Mouse (Mus musculus): ENCODE measurements at regions not wholly inside any gene's neighbourhood (a gene's known extent, or its start where the extent isn't known, plus 50 kb on each side); places are given as distances from the start of the nearest gene placed in this dataset.
"Not testable (repeated sequence)": the region's sequence is repeated elsewhere in the genome, so short reads cannot be mapped to it uniquely, and the experiment has no call there.

DNA sequence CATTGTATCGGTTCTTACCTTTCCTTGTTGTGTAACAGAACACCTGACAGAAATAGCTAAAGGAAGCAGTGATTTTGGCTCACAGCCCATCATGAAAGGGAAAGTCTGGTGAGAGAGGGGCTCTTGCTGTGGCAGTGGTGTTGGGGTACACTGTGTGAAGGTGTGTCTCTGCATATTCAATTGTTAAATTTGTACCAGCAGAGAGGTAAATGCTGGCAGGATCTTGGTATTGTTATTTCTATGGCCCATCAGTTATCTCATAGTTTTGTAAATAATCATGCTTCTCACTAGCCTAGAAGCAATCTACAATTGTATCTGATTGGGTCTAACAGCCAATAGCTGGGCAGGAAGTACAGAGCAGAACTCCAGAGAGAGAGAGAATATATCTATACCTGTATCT lies 95.7 kb downstream of the Mfap3l start:
- DNase-seq (ENCODE audit: low read depth): no peak

DNA sequence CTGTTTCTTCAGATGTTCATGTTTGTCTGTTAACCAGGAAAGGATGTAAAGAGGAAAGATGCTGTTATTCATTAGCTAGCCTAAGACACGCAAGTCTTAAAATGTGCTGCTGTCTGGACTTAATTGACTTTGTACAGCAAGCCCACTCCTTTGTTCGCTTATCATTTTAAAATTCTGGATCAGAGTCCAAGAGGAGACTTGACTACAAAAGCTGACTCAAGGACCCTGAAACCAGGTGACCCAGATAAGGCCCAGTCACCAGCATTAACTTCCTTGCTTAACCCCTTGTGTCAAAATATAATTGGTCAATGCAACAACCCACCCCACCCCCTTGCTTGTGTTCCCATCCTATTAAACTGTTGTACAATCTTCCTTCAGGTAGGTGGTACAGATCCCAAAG lies 99.9 kb downstream of the Mfap3l start:
- no peak for DNase-seq (ENCODE audit: low read depth)

- DNase-seq (ENCODE audit: low read depth): no peak
Observed at GRCm38 (mm10) chr8:60735961-60736360, 103.3 kb downstream of the Mfap3l start.

- DNase-seq (ENCODE audit: low read depth): no peak
Observed at GRCm38 (mm10) chr8:60736401-60736800, 103.8 kb downstream of the Mfap3l start.

- DNase-seq (ENCODE audit: low read depth): no peak
Observed at GRCm38 (mm10) chr8:60736913-60737312, 104.3 kb downstream of the Mfap3l start.

DNA sequence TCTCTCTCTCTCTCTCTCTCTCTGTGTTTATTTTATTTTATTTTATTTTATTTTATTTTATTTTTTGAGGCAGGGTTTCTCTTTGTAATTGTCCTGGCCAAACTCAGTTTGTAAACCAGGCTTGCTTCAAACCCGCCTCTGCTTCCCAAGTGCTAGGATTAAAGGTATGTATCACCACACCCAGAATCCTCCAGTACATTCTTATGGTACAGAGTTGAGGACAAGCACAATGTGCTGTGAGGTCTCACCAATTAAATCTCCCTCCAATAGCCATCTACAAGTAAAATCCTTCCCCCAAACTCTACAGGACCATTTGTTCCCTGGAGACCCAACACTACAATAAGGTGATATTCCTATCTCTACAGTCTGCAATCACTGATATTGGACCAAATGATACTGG lies 105.0 kb downstream of the Mfap3l start:
- DNase-seq (ENCODE audit: low read depth): no peak

DNA sequence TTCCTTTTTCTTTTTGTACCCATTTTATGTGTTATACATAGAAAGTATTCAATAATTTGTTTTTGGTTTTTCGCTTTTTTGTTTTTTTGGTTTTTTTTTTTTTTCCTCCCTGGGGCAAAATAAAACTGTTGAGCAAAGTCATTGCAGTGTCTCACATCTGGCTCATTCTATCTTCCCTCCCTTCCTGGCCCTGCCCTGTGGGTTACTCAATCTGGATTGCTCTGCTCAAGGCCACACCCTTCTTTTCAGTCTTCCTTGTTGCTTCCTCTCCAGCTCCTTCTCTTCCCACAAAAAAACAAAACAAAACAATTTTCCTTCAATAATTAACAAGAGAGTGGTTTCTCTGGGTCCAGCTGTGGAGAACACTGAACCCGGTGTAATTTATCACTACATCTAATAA lies 113.2 kb downstream of the Mfap3l start:
- no peak for DNase-seq (ENCODE audit: low read depth)

- no peak for DNase-seq (ENCODE audit: low read depth)
Observed at GRCm38 (mm10) chr8:60746486-60746885, 113.9 kb downstream of the Mfap3l start.

GRCm38 (mm10) chr8:60755704-60756415 lies 123.2 kb downstream of the Mfap3l start:
- DNase-seq (ENCODE audit: low read depth): no peak

GRCm38 (mm10) chr8:60763959-60764358 lies 126.3 kb upstream of the Hpf1 start:
- no peak for DNase-seq (ENCODE audit: low read depth)

GRCm38 (mm10) chr8:60773350-60773749 lies 116.9 kb upstream of the Hpf1 start:
- DNase-seq (ENCODE audit: low read depth): no peak

GRCm38 (mm10) chr8:60776251-60776650 lies 114.0 kb upstream of the Hpf1 start:
- not testable (repeated sequence) for DNase-seq (ENCODE audit: low read depth)

DNA sequence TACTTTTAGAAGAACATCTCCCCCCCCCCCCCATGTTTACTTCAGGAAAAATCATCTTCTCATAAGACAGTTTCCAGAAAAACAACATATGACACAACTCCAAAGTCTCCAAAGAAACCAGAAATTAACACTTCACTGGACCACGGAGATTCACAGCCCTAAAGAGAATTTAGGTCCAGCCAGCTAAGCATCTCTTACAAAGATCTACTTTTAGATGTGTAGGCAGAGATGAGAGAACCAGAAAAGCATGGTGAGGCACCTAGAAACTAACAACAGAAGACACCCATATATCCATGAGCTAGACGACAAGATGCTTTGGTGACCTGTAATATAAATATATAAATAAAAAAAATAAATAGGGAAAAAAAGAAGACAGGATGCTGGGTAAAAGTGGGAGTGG lies 105.2 kb upstream of the Hpf1 start:
- no peak for DNase-seq (ENCODE audit: low read depth)

GRCm38 (mm10) chr8:60790453-60790852 lies 99.8 kb upstream of the Hpf1 start:
- no peak for DNase-seq (ENCODE audit: low read depth)

GRCm38 (mm10) chr8:60792518-60792917 lies 97.7 kb upstream of the Hpf1 start:
- DNase-seq (ENCODE audit: low read depth): no peak

DNA sequence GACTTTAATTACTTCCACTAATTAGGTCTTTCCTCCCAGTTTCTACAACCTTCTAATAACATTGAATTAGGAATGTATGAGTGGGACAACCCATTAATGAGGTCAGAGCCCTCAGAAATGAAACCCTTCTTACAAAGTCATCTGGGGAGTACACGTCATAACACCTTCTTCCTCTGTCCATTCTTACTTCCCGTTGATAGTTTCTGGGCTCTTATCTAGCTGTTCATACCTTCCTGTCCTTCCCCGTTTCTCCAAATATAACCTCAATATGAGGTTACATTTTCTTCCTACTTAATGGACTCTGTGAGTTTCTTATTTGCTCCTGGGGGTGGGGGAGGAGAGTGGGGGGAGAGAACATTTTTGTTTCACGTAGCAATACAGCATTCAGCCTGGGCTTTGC lies 85.4 kb upstream of the Hpf1 start:
- DNase-seq (ENCODE audit: low read depth): peak; percentile 18

DNA sequence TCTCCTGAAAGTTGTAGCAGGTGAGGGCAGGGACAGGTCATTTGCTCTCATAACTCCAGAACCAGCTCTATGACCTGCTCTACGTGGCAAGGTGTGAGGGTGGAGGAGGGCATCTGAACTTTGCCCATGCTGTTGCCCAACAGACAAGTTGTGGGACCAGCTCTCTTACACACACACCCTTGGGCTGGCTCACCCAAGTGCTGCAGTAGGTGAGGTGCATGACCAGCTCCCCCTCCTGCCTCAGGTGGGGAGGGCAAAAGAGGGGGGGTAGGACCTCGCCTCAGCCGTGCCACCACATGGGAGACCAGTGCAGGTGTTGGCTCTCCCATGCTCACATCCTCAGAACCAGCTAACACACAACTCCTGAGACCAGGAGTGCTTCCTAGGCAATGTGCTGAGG lies 83.4 kb upstream of the Hpf1 start:
- no peak for DNase-seq (ENCODE audit: low read depth)

DNA sequence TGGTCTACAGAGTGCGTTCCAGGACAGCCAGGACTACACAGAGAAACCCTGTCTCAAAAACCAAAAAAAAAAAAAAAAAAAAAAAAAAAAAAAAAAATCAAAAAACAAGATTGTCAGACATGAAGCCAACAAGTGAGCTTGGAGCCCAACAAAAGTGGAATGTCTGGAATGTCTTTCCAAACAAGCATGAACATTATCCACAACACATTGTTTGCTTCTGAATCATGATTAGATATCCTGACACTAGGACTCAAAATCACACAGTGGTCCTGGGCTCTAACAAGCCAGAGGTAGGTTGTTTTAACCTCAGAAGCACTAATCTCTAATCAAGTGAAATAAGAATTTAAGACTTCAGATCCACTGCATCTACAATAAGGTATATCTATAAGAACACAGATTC lies 80.4 kb upstream of the Hpf1 start:
- no peak for DNase-seq (ENCODE audit: low read depth)

DNA sequence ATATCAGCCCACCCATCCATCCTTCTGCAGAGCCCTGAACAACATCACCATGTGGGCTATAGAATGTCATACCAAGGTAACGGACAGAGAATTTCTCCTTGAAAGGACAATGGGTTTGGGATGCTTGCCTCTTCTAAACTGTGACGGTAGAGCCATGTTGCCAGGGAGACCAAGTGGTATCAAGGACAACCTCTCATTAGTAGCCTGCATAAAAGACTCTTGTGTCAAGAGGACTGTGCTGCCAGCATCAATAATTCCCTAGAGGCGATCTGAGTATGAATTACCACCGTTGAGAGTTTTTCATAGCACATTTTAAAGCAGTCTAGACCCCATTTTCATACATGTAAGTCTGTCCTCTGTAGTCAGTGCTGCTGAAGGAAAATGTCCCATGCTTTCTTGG lies 79.3 kb upstream of the Hpf1 start:
- DNase-seq (ENCODE audit: low read depth): no peak

GRCm38 (mm10) chr8:60825676-60826442 lies 64.4 kb upstream of the Hpf1 start:
- DNase-seq (ENCODE audit: low read depth): no peak

DNA sequence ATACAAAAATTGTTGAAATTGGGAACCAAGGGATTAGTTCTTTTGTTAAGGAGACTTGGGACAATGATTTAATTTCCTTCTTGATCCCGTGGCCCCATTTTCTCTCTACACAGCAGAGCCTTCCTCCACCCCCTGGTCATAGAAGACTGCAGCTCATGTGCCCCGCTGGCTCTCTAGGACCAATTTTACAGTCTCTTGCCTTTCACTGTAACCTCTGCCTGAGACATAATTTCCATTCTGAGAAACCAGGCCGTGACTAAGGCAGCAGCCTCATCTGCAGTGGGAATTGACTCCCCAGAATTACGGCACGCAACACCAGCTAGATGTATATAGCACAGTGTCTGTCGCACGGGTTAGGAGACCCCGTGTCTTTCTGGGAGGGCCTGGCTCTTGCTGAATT lies 63.0 kb upstream of the Hpf1 start:
- DNase-seq (ENCODE audit: low read depth): no peak

DNA sequence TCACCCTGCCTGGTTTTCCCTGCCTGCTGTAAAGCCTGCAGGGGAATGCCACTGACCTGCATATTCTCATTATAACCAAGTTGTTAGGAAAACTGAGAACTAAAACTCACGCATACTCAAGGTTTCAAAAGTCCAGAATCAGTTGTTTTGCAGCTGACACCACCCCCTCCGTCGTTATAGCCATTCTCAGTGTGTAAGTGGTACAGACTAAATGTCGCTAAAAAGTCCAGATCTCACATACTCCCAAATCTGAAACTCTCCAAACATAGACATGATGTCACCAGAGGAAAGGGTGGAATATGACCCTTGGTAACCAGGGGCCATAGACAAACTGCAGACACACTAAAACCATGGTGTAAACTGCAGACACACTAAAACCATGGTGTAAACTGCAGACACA lies 61.1 kb upstream of the Hpf1 start:
- no peak for DNase-seq (ENCODE audit: low read depth)

DNA sequence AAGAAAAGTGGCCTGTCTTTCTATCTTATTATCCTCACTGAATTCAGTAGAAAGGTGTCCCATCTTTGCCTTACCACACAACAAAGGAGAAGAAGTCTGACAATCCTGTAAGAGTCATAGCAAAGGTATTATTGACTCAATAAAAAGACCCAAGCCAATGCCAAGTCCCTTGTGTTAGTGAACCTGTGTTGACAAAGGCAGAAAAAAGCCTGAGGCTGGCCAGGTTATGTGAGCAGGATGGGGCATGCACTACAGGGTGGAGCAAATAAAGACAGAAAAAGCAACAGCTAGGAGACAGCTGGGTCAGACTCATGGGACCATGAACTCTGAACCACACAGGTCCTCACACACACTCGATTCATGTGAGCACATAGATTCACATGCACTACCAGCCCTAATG lies 59.7 kb upstream of the Hpf1 start:
- no peak for DNase-seq (ENCODE audit: low read depth)

DNA sequence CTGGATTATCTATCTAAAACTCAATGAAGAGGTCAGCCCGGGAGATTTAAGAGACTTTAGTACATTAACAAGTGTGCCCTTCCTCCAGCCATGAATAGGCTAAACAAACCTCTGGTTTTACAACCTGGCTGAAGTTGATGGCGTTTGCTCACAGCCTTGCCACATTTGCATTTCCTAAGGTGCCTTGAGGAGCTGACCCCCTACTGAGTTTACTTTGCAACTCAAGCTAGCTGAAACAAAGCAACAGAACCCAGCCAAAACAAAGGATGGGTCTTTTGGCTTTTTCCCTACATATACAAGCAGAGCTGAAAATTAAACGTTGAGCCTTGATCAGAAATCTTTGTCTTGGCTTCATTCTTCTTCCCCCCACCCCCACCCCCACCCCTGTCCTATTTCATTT lies 51.7 kb upstream of the Hpf1 start:
- no peak for DNase-seq (ENCODE audit: low read depth)
